In genomic region chr2:60773592-60773991, GRCm38 (mm10) we compare ENCODE assay signal across 8 mouse cellular contexts. TPM values are rescaled to one million over a fixed set of nuclear protein-coding genes. Genes with fewer than 3 reads are reported as not detected.
DNase-seq lines count a peak whose midpoint lies in the region; ATAC-seq and TF ChIP-seq lines count a peak whose summit lies in the region.
"Had no signal": no experiment of that assay in that cellular context is flagged by ENCODE, and none has a peak within 500 bp of the region (broad histone marks: within the 10 kb centered on the region; RNA-seq: fewer than 3 reads in every experiment).

No protein-coding gene starts in this region.

- peaks cover 5% of the 10 kb centered on the region; the same call in 1 of the 2 replicates for H3K9me3 ChIP-seq in neural tube, embryonic 15.5 days (replicated peaks)
- no peaks in the 10 kb centered on the region for H3K9me3 ChIP-seq in kidney, postnatal 0 days (replicated peaks; ENCODE audit: low read length)
- no peaks in the 10 kb centered on the region for H3K9me3 ChIP-seq in midbrain, embryonic 15.5 days

- peak; percentile 47; the same call in 1 of the 2 replicates for ATAC-seq in neural tube, embryonic 15.5 days (ENCODE audit: low FRiP score)
- ATAC-seq in kidney, postnatal 0 days (replicated peaks; ENCODE audit: low FRiP score, low read depth): no peak
- ATAC-seq in midbrain, embryonic 15.5 days (replicated peaks): no peak

- DNase-seq in neural tube, embryonic 10.5 days (ENCODE audit: extremely low spot score, low spot score): no peak
- DNase-seq in gastrocnemius, adult 18-20 months (ENCODE audit: low spot score): peak; percentile 75
- peak; percentile 22 for DNase-seq in kidney, postnatal 0 days (ENCODE audit: low spot score)
- DNase-seq in urinary bladder, postnatal 36 days (ENCODE audit: low spot score in 2 of 2): peak; percentile 38 to 74
- no peak for DNase-seq in left cerebral cortex, postnatal 36 days (ENCODE audit: low spot score in 2 of 2)

- WGBS in neural tube, embryonic 15.5 days: 78% methylated on average over 5 of the region's 5 CpGs
- WGBS in kidney, postnatal 0 days: 84% methylated on average over 5 of the region's 5 CpGs
- WGBS in midbrain, embryonic 15.5 days: 85% methylated on average over 5 of the region's 5 CpGs

- no peak for TF ChIP-seq CTCF in kidney, postnatal 0 days (IDR thresholded peaks at IDR 0.05; ENCODE audit: low read depth)

- no peak overlapping the region for H3K27ac ChIP-seq in neural tube, embryonic 15.5 days (replicated peaks)
- H3K27ac ChIP-seq in kidney, postnatal 0 days: no peak overlapping the region
- H3K27ac ChIP-seq in midbrain, embryonic 15.5 days: no peak overlapping the region
- H3K27ac ChIP-seq: embryonic facial prominence, embryonic 13.5 days had no signal

- peaks cover 33% of the 10 kb centered on the region for H3K36me3 ChIP-seq in neural tube, embryonic 15.5 days
- peaks cover 45% of the 10 kb centered on the region for H3K36me3 ChIP-seq in kidney, postnatal 0 days (ENCODE audit: insufficient read depth, low read length)
- H3K36me3 ChIP-seq in midbrain, embryonic 15.5 days (replicated peaks): no peaks in the 10 kb centered on the region; the same call in 1 of the 2 replicates

- H3K4me2 ChIP-seq in neural tube, embryonic 15.5 days: no peak overlapping the region
- no peak overlapping the region for H3K4me2 ChIP-seq in kidney, postnatal 0 days (ENCODE audit: low read length)
- no peak overlapping the region for H3K4me2 ChIP-seq in midbrain, embryonic 15.5 days
- H3K4me2 ChIP-seq: embryonic facial prominence, embryonic 13.5 days had no signal

- H3K4me3 ChIP-seq in neural tube, embryonic 15.5 days (replicated peaks): no peak overlapping the region
- no peak overlapping the region for H3K4me3 ChIP-seq in kidney, postnatal 0 days (replicated peaks; ENCODE audit: low read depth, low read length)
- H3K4me3 ChIP-seq in midbrain, embryonic 15.5 days: no peak overlapping the region
- H3K4me3 ChIP-seq: embryonic facial prominence, embryonic 13.5 days had no signal

- no peak overlapping the region for H3K9ac ChIP-seq in neural tube, embryonic 15.5 days (replicated peaks)
- no peak overlapping the region for H3K9ac ChIP-seq in kidney, postnatal 0 days (ENCODE audit: low read depth, low read length)
- no peak overlapping the region for H3K9ac ChIP-seq in midbrain, embryonic 15.5 days
- H3K9ac ChIP-seq: embryonic facial prominence, embryonic 13.5 days had no signal

- intact Hi-C loops in left cerebral cortex, postnatal 36 days (cut with DNase I): no loop called here

- no peaks in the 10 kb centered on the region for H3K27me3 ChIP-seq in neural tube, embryonic 15.5 days (replicated peaks)
- H3K27me3 ChIP-seq in kidney, postnatal 0 days (ENCODE audit: insufficient read depth, low read length): no peaks in the 10 kb centered on the region
- H3K27me3 ChIP-seq in midbrain, embryonic 15.5 days (replicated peaks): no peaks in the 10 kb centered on the region
- H3K27me3 ChIP-seq: embryonic facial prominence, embryonic 13.5 days had no signal

- no peaks in the 10 kb centered on the region for H3K4me1 ChIP-seq in neural tube, embryonic 15.5 days
- H3K4me1 ChIP-seq in kidney, postnatal 0 days (replicated peaks; ENCODE audit: insufficient read depth, low read length): no peaks in the 10 kb centered on the region
- H3K4me1 ChIP-seq in midbrain, embryonic 15.5 days: no peaks in the 10 kb centered on the region

RNA-seq across cellular contexts. Expression of gene Itgb6, which starts 51.1 kb away (rescaled TPM):
- polyA plus RNA-seq in neural tube, embryonic 15.5 days (2015; fragmentation: Nextera tagmentation; extraction: Ambion mirVana): 0.31 and 0.84 TPM in 2 replicates
- 10 to 100 TPM; 38.3 to 44.0 TPM for total RNA-seq in gastrocnemius, adult 18-20 months (2021)
- polyA plus RNA-seq in kidney, postnatal 0 days (2015; fragmentation: Nextera tagmentation; extraction: Ambion mirVana): 28.8 and 29.1 TPM in 2 replicates
- total RNA-seq in left cerebral cortex, postnatal 36 days (2021): under 1 TPM in 1 of 2 experiments, not detected in 1; 0.10 TPM
- polyA plus RNA-seq in midbrain, embryonic 15.5 days (2015; fragmentation: Nextera tagmentation; extraction: Ambion mirVana): 0.06 and 0.09 TPM in 2 replicates

Comparison
In these comparisons a context has a peak if more than half of its experiments do, and no peak if none do; other contexts are left out.
1. DNase-seq: peak in gastrocnemius, adult 18-20 months (single experiment), kidney, postnatal 0 days (single experiment) and urinary bladder, postnatal 36 days (2 of 2); none in neural tube, embryonic 10.5 days (single experiment) and left cerebral cortex, postnatal 36 days (0 of 2).
2. RNA of gene Itgb6, which starts 51.1 kb away (polyA plus RNA-seq): 28.8 to 29.1 TPM in kidney, postnatal 0 days; 0.31 to 0.84 TPM in neural tube, embryonic 15.5 days and 0.06 to 0.09 TPM in midbrain, embryonic 15.5 days; every median in the first group is over 10 times any median in the second.